Mouse (Mus musculus) heart, postnatal 0 days (tissue): ENCODE measurements at regions not wholly inside any gene's neighbourhood (a gene's known extent, or its start where the extent isn't known, plus 50 kb on each side); places are given as distances from the start of the nearest gene placed in this dataset.

Experiments
- CTCF ChIP-seq: IDR thresholded peaks from 2 replicates; pipeline ENCODE4 v1.5.1; 2016; ENCODE audit warnings: antibody characterized with exemption, control low read depth, low read depth
- EP300 ChIP-seq: IDR thresholded peaks from 2 replicates; pipeline ENCODE4 v1.6.1; 2016; ENCODE audit warnings: antibody characterized with exemption, low read depth

- no peak for TF ChIP-seq CTCF
- no peak for TF ChIP-seq EP300
Observed at GRCm38 (mm10) chr6:84329106-84329505, 264.6 kb downstream of the Cyp26b1 start.
